Mouse (Mus musculus) lung, embryonic 14.5 days (tissue): Measurements from ENCODE around the gene Bcl2l14. TPM values are rescaled to one million over a fixed set of nuclear protein-coding genes. Genes with fewer than 3 reads are reported as not detected.
A peak's percentile ranks its signal among the peaks of the same experiment; 100 is the strongest.

Experiments
- ATAC-seq: fragments of 200-750 bp; cut with Nextera tagmentation; 2 replicates; pipeline ENCODE4 v1.8.0; 2017; ENCODE audit warnings: mild to moderate bottlenecking, moderate TSS enrichment, moderate library complexity; ENCODE audit not compliant: insufficient read depth
- DNase-seq: peaks from one replicate; pipeline ENCODE4 v3.0.0-alpha.2; 2015
- H3K27ac ChIP-seq: fragments of 300-500 bp; sonication (generic); 2 replicates; pipeline ENCODE4 v1.5.1; 2014; ENCODE audit warnings: low read depth, mild to moderate bottlenecking, moderate library complexity
- H3K27me3 ChIP-seq: fragments of 300-500 bp; sonication (generic); 2 replicates; pipeline ENCODE4 v1.6.1; 2014; ENCODE audit warnings: low read length, control low read depth; ENCODE audit not compliant: insufficient read depth
- H3K36me3 ChIP-seq: fragments of 300-500 bp; sonication (generic); 2 replicates; pipeline ENCODE4 v1.6.1; 2014; ENCODE audit warnings: control low read depth; ENCODE audit not compliant: insufficient read depth
- H3K4me1 ChIP-seq: fragments of 300-500 bp; sonication (generic); 2 replicates; pipeline ENCODE4 v1.6.1; 2014; ENCODE audit warnings: antibody characterized with exemption, control low read depth; ENCODE audit not compliant: insufficient read depth
- H3K4me2 ChIP-seq: fragments of 300-500 bp; sonication (generic); 2 replicates; pipeline ENCODE4 v1.6.1; 2014; ENCODE audit warnings: mild to moderate bottlenecking
- H3K4me3 ChIP-seq: fragments of 300-500 bp; sonication (generic); 2 replicates; pipeline ENCODE4 v1.5.1; 2014; ENCODE audit warnings: low read depth, low read length
- H3K9ac ChIP-seq: fragments of 300-500 bp; sonication (generic); 2 replicates; pipeline ENCODE4 v1.6.1; 2014
- H3K9me3 ChIP-seq: fragments of 300-500 bp; sonication (generic); 2 replicates; pipeline ENCODE4 v1.6.1; 2016; ENCODE audit warnings: low read depth, low read length, control low read depth
- CTCF ChIP-seq: IDR thresholded peaks from 2 replicates; pipeline ENCODE4 v1.5.1; 2016; ENCODE audit warnings: antibody characterized with exemption, low read depth
- WGBS: fragments of 180-500 bp; shearing (Covaris S2); extraction: QIAGEN DNeasy Blood & Tissue Kit; methylation state at CpG from one replicate; pipeline ENCODE4 v1.1.7; 2014; 5-methylcytosine and 5-hydroxymethylcytosine counted together
- polyA plus RNA-seq: library from polyadenylated mRNA; unstranded; fragments of >200 nt; fragmentation: Nextera tagmentation; extraction: Ambion mirVana; gene quantifications from 2 replicates; pipeline ENCODE4 v1.2.1, GENCODE M21; 2014

The Bcl2l14 gene
- polyA plus RNA-seq, 1 experiment from 2014 or later = 2.8 TPM

DNA sequence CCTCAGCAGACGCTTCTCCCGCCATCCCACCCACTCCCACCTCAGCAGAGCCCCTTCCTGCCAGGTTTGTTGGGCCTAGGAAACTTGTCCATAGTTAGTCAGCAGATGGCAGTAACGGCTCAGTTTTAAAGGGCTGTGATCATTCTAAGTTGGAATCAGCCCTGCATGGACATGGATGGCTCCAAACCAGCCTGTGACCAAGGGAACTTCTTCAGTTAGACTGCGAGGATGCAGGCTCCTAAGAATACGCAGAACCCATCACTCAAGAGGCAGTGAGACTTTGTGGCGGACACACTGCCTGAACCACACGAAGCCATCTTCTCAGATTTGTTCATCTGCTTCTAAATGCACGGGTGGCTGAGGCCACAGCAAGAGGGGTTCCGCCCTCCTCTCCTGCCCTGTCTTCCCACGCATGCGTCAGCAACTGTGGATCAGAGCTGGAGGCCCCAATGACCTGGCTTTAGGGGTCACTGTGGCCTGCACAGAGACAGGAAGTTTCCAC lies 29.1 kb downstream of the Bcl2l14 start:
- ATAC-seq (peak; percentile 76), DNase-seq (peak; percentile 92)
- TF ChIP-seq CTCF = peak; percentile 71
- WGBS = 23% methylated on average over 11 of the region's 11 CpGs
- H3K9ac ChIP-seq = no peak overlapping the region
- H3K27ac ChIP-seq = no peak overlapping the region
- H3K27me3 ChIP-seq = no peaks in the 10 kb centered on the region
- H3K36me3 ChIP-seq = no peaks in the 10 kb centered on the region
- no peak overlapping the region for H3K4me3 ChIP-seq
- no peaks in the 10 kb centered on the region for H3K9me3 ChIP-seq
- H3K4me1 ChIP-seq = 0 out of 2 replicates have a peak, but pooled peaks cover 3% of the 10 kb centered on the region
- peak overlapping the region; percentile 38; the same call in 1 of the 2 replicates for H3K4me2 ChIP-seq

DNA sequence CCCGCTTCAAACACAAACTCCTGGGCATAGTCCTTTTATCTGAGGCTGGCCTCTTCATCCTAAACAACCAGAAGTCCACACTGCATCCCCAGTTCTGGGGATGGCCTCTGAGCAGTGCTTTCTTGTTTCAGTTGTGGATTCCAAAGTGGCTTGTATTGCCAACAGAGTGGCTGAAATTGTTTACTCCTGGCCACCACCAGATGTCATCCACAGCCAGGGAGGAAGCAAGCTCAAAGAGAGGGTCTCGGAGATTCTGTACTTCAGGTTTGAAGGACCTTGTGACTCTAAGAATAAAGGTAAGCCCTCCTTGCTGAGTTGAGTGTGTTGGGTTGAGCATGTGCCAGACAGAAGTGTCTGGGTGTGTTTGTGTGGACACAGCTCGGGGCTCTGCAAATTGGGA lies 31.0 kb downstream of the Bcl2l14 start:
- WGBS = 79% methylated on average over 3 of the region's 3 CpGs
- ATAC-seq = no peak

DNA sequence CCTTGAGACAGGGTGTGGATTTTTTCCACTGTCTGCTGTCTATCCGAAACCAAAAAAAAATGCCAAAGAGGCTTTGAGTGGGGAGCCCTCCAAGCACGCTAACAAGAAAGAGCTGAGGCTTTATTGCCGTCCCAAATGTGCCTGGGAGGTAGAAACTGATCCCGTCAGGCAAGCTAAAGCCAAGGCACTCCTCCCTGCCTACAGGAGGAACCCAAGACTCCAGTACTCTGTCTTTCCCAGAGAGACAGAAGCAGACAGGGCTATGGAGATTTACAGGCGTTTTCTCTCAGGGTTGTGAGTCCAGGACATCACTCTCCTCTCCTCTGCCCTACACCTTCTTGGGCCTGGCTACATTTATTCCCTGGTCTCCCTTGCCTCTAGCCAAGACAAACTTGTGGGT lies 32.3 kb downstream of the Bcl2l14 start:
- no peak for TF ChIP-seq CTCF
- H3K4me1 ChIP-seq = 0 out of 2 replicates have a peak, but pooled peaks cover 3% of the 10 kb centered on the region
- H3K27ac ChIP-seq = no peak overlapping the region
- no peak overlapping the region for H3K9ac ChIP-seq
- no peaks in the 10 kb centered on the region for H3K27me3 ChIP-seq
- WGBS = 63% methylated on average over 5 of the region's 5 CpGs
- no peak overlapping the region for H3K4me2 ChIP-seq
- ATAC-seq (no peak), DNase-seq (no peak)
- H3K4me3 ChIP-seq = no peak overlapping the region
- no peaks in the 10 kb centered on the region for H3K36me3 ChIP-seq
- no peaks in the 10 kb centered on the region for H3K9me3 ChIP-seq

More for the DNA sequence above, 31.0 kb downstream of the Bcl2l14 start:
- TF ChIP-seq CTCF = peak; percentile 64
- Histone ChIP-seq H3K36me3 (no peaks in the 10 kb centered on the region), H3K4me1 (0 out of 2 replicates have a peak, but pooled peaks cover 3% of the 10 kb centered on the region), H3K4me2 (no peak overlapping the region), H3K27ac (no peak overlapping the region), H3K9me3 (no peaks in the 10 kb centered on the region), H3K4me3 (no peak overlapping the region), H3K27me3 (no peaks in the 10 kb centered on the region), H3K9ac (no peak overlapping the region)
- DNase-seq = peak; percentile 49

- Histone ChIP-seq H3K4me1 (0 out of 2 replicates have a peak, but pooled peaks cover 3% of the 10 kb centered on the region), H3K9me3 (no peaks in the 10 kb centered on the region), H3K4me3 (no peak overlapping the region), H3K4me2 (no peak overlapping the region), H3K36me3 (no peaks in the 10 kb centered on the region), H3K27ac (no peak overlapping the region), H3K9ac (no peak overlapping the region), H3K27me3 (no peaks in the 10 kb centered on the region)
- TF ChIP-seq CTCF = peak; percentile 17; the same call in 1 of the 2 replicates
- no peak for ATAC-seq
- WGBS = 66% methylated on average over 9 of the region's 9 CpGs
- DNase-seq = peak; percentile 48
These were observed 34.2 kb downstream of the Bcl2l14 start for GRCm38 (mm10) chr6:134430161-134430799.

DNA sequence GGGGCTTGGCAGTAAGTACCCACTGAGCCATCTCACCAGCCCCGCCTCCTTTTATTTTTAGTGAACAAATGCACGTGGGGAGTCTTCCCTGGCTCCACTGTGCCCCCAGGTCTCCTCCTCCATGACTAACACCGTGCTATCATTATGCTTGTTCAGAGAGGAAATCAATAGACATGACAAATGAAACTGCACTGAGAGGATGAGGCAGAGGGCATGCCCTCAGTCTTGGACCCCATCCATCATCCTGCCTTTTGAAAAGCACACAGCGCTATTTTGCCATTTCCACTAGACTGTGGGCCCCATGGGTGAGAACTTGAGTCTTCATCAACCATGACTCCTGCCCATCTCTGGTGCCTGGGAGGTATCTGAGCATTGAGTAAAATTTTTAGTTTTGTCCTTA lies 35.5 kb downstream of the Bcl2l14 start:
- Histone ChIP-seq H3K4me3 (no peak overlapping the region), H3K9me3 (no peaks in the 10 kb centered on the region), H3K27ac (no peak overlapping the region), H3K4me1 (0 out of 2 replicates have a peak, but pooled peaks cover under 1% of the 10 kb centered on the region), H3K36me3 (no peaks in the 10 kb centered on the region), H3K27me3 (no peaks in the 10 kb centered on the region), H3K9ac (no peak overlapping the region), H3K4me2 (no peak overlapping the region)
- no peak for TF ChIP-seq CTCF
- ATAC-seq (no peak), DNase-seq (no peak)
- 44% methylated on average over 4 of the region's 4 CpGs for WGBS

- Histone ChIP-seq H3K27ac (no peak overlapping the region), H3K9me3 (no peaks in the 10 kb centered on the region), H3K4me1 (no peaks in the 10 kb centered on the region), H3K4me2 (no peak overlapping the region), H3K4me3 (no peak overlapping the region), H3K36me3 (no peaks in the 10 kb centered on the region), H3K9ac (no peak overlapping the region), H3K27me3 (no peaks in the 10 kb centered on the region)
- ATAC-seq (no peak), DNase-seq (no peak)
- no peak for TF ChIP-seq CTCF
- 78% methylated on average over 3 of the region's 3 CpGs for WGBS
These were observed 37.2 kb downstream of the Bcl2l14 start for GRCm38 (mm10) chr6:134433281-134433680.

- H3K36me3 ChIP-seq = no peaks in the 10 kb centered on the region
- H3K9ac ChIP-seq = no peak overlapping the region
- no peak for ATAC-seq
- no peaks in the 10 kb centered on the region for H3K27me3 ChIP-seq
- H3K4me1 ChIP-seq = no peaks in the 10 kb centered on the region
- no peak for TF ChIP-seq CTCF
- H3K4me2 ChIP-seq = no peak overlapping the region
- H3K9me3 ChIP-seq = no peaks in the 10 kb centered on the region
- no peak overlapping the region for H3K4me3 ChIP-seq
- DNase-seq = no peak
- WGBS = 81% methylated on average over 6 of the region's 6 CpGs
- no peak overlapping the region for H3K27ac ChIP-seq
These were observed 37.9 kb downstream of the Bcl2l14 start for GRCm38 (mm10) chr6:134434044-134434443.
